In the genomic region with DNA sequence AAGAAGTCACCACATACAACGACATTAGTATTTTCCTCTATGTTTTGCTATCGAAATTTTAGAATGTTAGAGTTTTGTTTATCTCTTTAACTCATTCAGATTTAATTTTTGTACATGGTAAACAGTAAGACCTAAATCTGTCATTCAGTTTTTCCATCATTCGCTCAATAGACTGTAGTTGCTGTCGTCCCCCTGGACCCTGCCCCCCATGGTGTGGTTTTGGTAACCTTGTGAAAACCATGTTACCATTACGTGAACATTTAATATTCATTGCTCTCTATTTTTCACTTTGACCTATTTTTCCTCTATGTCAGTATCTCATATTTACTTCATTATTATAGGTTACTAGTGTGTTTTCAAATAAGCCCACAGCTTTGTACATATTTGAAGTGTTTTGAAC, we compare ENCODE assay signal across 9 mouse cellular contexts. TPM values are rescaled to one million over a fixed set of nuclear protein-coding genes. Genes with fewer than 3 reads are reported as not detected.
DNase-seq lines count a peak whose midpoint lies in the region; ATAC-seq lines count a peak whose summit lies in the region.
"Had no signal": no experiment of that assay in that cellular context is flagged by ENCODE, and none has a peak within 500 bp of the region (broad histone marks: within the 10 kb centered on the region; RNA-seq: fewer than 3 reads in every experiment).

No protein-coding gene starts in this region.

- H3K4me1 ChIP-seq in neural tube, embryonic 11.5 days (ENCODE audit: control insufficient read depth, insufficient read depth, low read length): no peaks in the 10 kb centered on the region; the same call in 1 of the 2 replicates
- H3K4me1 ChIP-seq in limb, embryonic 12.5 days (replicated peaks): peaks cover 3% of the 10 kb centered on the region
- H3K4me1 ChIP-seq in stomach, embryonic 15.5 days: no peaks in the 10 kb centered on the region; the same call in 1 of the 2 replicates

- peak overlapping the region; percentile 36 for H3K4me3 ChIP-seq in neural tube, embryonic 11.5 days (ENCODE audit: low read depth, low read length)
- peak overlapping the region; percentile 45 for H3K4me3 ChIP-seq in limb, embryonic 12.5 days (replicated peaks)
- H3K4me3 ChIP-seq in stomach, embryonic 15.5 days (replicated peaks): peak overlapping the region; percentile 40

- no peaks in the 10 kb centered on the region for H3K27me3 ChIP-seq in neural tube, embryonic 11.5 days (ENCODE audit: control insufficient read depth, insufficient read depth, low read length)
- H3K27me3 ChIP-seq in limb, embryonic 12.5 days: no peaks in the 10 kb centered on the region
- no peaks in the 10 kb centered on the region for H3K27me3 ChIP-seq in stomach, embryonic 15.5 days (replicated peaks)

- no peak overlapping the region for H3K27ac ChIP-seq in neural tube, embryonic 11.5 days (ENCODE audit: low read depth, low read length)
- no peak overlapping the region for H3K27ac ChIP-seq in limb, embryonic 12.5 days
- peak overlapping the region; percentile 21; the same call in 1 of the 2 replicates for H3K27ac ChIP-seq in stomach, embryonic 15.5 days

- H3K4me2 ChIP-seq in neural tube, embryonic 11.5 days (ENCODE audit: low read depth): peak overlapping the region; percentile 36
- peak overlapping the region; percentile 49 for H3K4me2 ChIP-seq in limb, embryonic 12.5 days
- H3K4me2 ChIP-seq in stomach, embryonic 15.5 days: peak overlapping the region; percentile 44

- no peaks in the 10 kb centered on the region for H3K36me3 ChIP-seq in neural tube, embryonic 11.5 days (ENCODE audit: control insufficient read depth, insufficient read depth, low read length)
- H3K36me3 ChIP-seq in limb, embryonic 12.5 days: no peaks in the 10 kb centered on the region
- H3K36me3 ChIP-seq in stomach, embryonic 15.5 days: no peaks in the 10 kb centered on the region

- H3K9ac ChIP-seq in neural tube, embryonic 11.5 days (ENCODE audit: low read length): no peak overlapping the region
- H3K9ac ChIP-seq in limb, embryonic 12.5 days (replicated peaks): no peak overlapping the region
- peak overlapping the region; percentile 2; the same call in 1 of the 2 replicates for H3K9ac ChIP-seq in stomach, embryonic 15.5 days

- peak; percentile 31 to 51 for DNase-seq in cerebellum, postnatal 14 days
- no peak for DNase-seq in cerebellum, adult 11 months
- DNase-seq in neural tube, embryonic 11.5 days (ENCODE audit: low spot score): no peak
- no peak for DNase-seq in neural tube, embryonic 10.5 days (ENCODE audit: extremely low spot score, low spot score)
- no peak for DNase-seq in gastrocnemius, adult 18-20 months (ENCODE audit: low spot score)
- no peak for DNase-seq in ovary, postnatal 14 days (ENCODE audit: low spot score)

- no peaks in the 10 kb centered on the region for H3K9me3 ChIP-seq in neural tube, embryonic 11.5 days (ENCODE audit: control insufficient read depth, low read length)
- no peaks in the 10 kb centered on the region for H3K9me3 ChIP-seq in limb, embryonic 12.5 days
- no peaks in the 10 kb centered on the region for H3K9me3 ChIP-seq in stomach, embryonic 15.5 days

- 21% methylated on average over 5 of the region's 5 CpGs for WGBS in neural tube, embryonic 11.5 days
- WGBS in limb, embryonic 12.5 days: 23% methylated on average over 5 of the region's 5 CpGs
- WGBS in stomach, embryonic 15.5 days: 23% methylated on average over 5 of the region's 5 CpGs

- ATAC-seq in neural tube, embryonic 11.5 days (ENCODE audit: insufficient read depth, low FRiP score, low TSS enrichment): no peak
- ATAC-seq in limb, embryonic 12.5 days (ENCODE audit: insufficient number of reproducible peaks, insufficient read depth, low FRiP score, low TSS enrichment, low read depth): no peak
- no peak for ATAC-seq in stomach, embryonic 15.5 days (ENCODE audit: insufficient read depth, low FRiP score, low read depth)

RNA-seq across cellular contexts. Expression of a gene that starts 24.4 kb away (rescaled TPM):
- polyA plus RNA-seq in neural tube, embryonic 11.5 days (2014; fragmentation: Nextera tagmentation; extraction: Ambion mirVana): not detected in 2 replicates
- polyA plus RNA-seq in limb, embryonic 12.5 days (2016; fragmentation: Nextera tagmentation; extraction: Ambion mirVana): not detected in 2 replicates
- polyA plus RNA-seq in stomach, embryonic 15.5 days (2015; fragmentation: Nextera tagmentation; extraction: Ambion mirVana): 0.12 and 0.23 TPM in 2 replicates
- not detected for total RNA-seq in gastrocnemius, adult 18-20 months (2021)
- total RNA-seq: layer of hippocampus, postnatal 25 days had no signal

RNA-seq across cellular contexts. Expression of a gene that starts 41.7 kb away (rescaled TPM):
- not detected in 2 replicates for polyA plus RNA-seq in neural tube, embryonic 11.5 days (2014; fragmentation: Nextera tagmentation; extraction: Ambion mirVana)
- polyA plus RNA-seq in limb, embryonic 12.5 days (2016; fragmentation: Nextera tagmentation; extraction: Ambion mirVana): not detected in 2 replicates
- polyA plus RNA-seq in stomach, embryonic 15.5 days (2015; fragmentation: Nextera tagmentation; extraction: Ambion mirVana): not detected in 2 replicates
- total RNA-seq in gastrocnemius, adult 18-20 months (2021): not detected

Comparison
In these comparisons a context has a peak if more than half of its experiments do, and no peak if none do; other contexts are left out.
1. DNase-seq: peak in cerebellum, postnatal 14 days (2 of 2); none in cerebellum, adult 11 months (single experiment), neural tube, embryonic 11.5 days (single experiment), neural tube, embryonic 10.5 days (single experiment), gastrocnemius, adult 18-20 months (single experiment) and ovary, postnatal 14 days (single experiment).
2. Peak in every context shown above with its lines, with median percentiles within 50 percentile points of each other: H3K4me2 ChIP-seq and H3K4me3 ChIP-seq.